Mouse (Mus musculus): ENCODE data around the gene Erg28. TPM values are rescaled to one million over a fixed set of nuclear protein-coding genes. Genes with fewer than 3 reads are reported as not detected.

The Erg28 gene
- 10 to 100 TPM; 30.7 to 40.0 TPM for total RNA-seq (2023)

GRCm38 (mm10) chr12:85824438-85825264, at the start of gene Erg28, which contains the start of gene Ttll5:
TSS of gene Erg28 (minus strand) at chr12:85824550.
TSS of gene Ttll5 (plus strand) at chr12:85824659.

Other genes starting within 250 kb of the Erg28 start
- gene Jdp2, start 225.5 kb downstream of the Erg28 start, total RNA-seq (2023), result 1 to 10 TPM; 2.0 to 2.8 TPM
- 10 to 100 TPM; 17.3 to 20.6 TPM for gene Batf, start 137.9 kb downstream of the Erg28 start, total RNA-seq (2023)
- gene Flvcr2, start 78.0 kb downstream of the Erg28 start, total RNA-seq (2023), result not detected
- 10 to 100 TPM; 21.7 to 26.3 TPM for gene Ttll5, start 109 bp upstream of the Erg28 start, total RNA-seq (2023)

All from B cell, adult 67 days (primary cell).